Comparison of ENCODE assay signal across 8 mouse cellular contexts in genomic region chrX:137049425-137050225, GRCm38 (mm10). TPM values are rescaled to one million over a fixed set of nuclear protein-coding genes. Genes with fewer than 3 reads are reported as not detected.
DNase-seq lines count a peak whose midpoint lies in the region; ATAC-seq and TF ChIP-seq lines count a peak whose summit lies in the region.

TSS of gene Fam199x (plus strand) at chrX:137049594.

- H3K27ac ChIP-seq in forebrain, embryonic 13.5 days, result no peak within 1 kb of the TSS
- peak within 1 kb of the TSS; percentile 73; the same call in 1 of the 2 replicates for H3K27ac ChIP-seq in lung, embryonic 15.5 days
- no peak within 1 kb of the TSS; the same call in 1 of the 2 replicates for H3K27ac ChIP-seq in olfactory bulb, adult 2 months (ENCODE audit: insufficient read depth, low read depth, low read length)
- H3K27ac ChIP-seq in thymus, adult 2 months (ENCODE audit: control insufficient read depth, insufficient read depth, low read length), result no peak within 1 kb of the TSS

- peak; percentile 43; the same call in 1 of the 2 replicates for TF ChIP-seq CTCF in olfactory bulb, adult 2 months (IDR thresholded peaks at IDR 0.05; ENCODE audit: insufficient read depth, low read depth, low read length)
- 0 out of 2 replicates have a peak, but pooled peaks have one; percentile 23 for TF ChIP-seq CTCF in thymus, adult 2 months (IDR thresholded peaks at IDR 0.05; ENCODE audit: borderline replicate concordance, control insufficient read depth, extremely low read depth, insufficient read depth, low read length, poor library complexity)

- peak within 1 kb of the TSS; percentile 76 for H3K9ac ChIP-seq in forebrain, embryonic 13.5 days
- H3K9ac ChIP-seq in lung, embryonic 15.5 days, result peak within 1 kb of the TSS; percentile 70

- peaks cover 5% of the 10 kb centered on the region; the same call in 1 of the 2 replicates for H3K4me1 ChIP-seq in forebrain, embryonic 13.5 days
- H3K4me1 ChIP-seq in lung, embryonic 15.5 days, result no peaks in the 10 kb centered on the region
- H3K4me1 ChIP-seq in olfactory bulb, adult 2 months (ENCODE audit: control insufficient read depth, insufficient read depth, low read length), result peaks cover 3% of the 10 kb centered on the region; the same call in 1 of the 2 replicates
- H3K4me1 ChIP-seq in thymus, adult 2 months (replicated peaks; ENCODE audit: control insufficient read depth, insufficient read depth, low read length), result peaks cover 3% of the 10 kb centered on the region; the same call in 1 of the 2 replicates

- H3K9me3 ChIP-seq in forebrain, embryonic 13.5 days (replicated peaks), result no peaks in the 10 kb centered on the region
- H3K9me3 ChIP-seq in lung, embryonic 15.5 days, result no peaks in the 10 kb centered on the region

- intact Hi-C loops in heart, postnatal 10 days (cut with DNase I), result loop anchor here (5.0 kb wide), 1 partner anchor 93 kb away; no protein-coding TSS in a partner anchor

- peak within 1 kb of the TSS; percentile 67 for H3K4me2 ChIP-seq in forebrain, embryonic 13.5 days
- H3K4me2 ChIP-seq in lung, embryonic 15.5 days, result peak within 1 kb of the TSS; percentile 59

- DNase-seq in ES-CJ7 (ENCODE audit: low read depth, low spot score), result peak; percentile 65
- DNase-seq in heart, postnatal 10 days, result peak; percentile 81 to 84
- DNase-seq in layer of hippocampus, adult 18-20 months (ENCODE audit: low spot score in 2 of 2), result peak; percentile 44 to 62
- peak; percentile 68 for DNase-seq in thymus, adult 2 months

- H3K36me3 ChIP-seq in forebrain, embryonic 13.5 days (ENCODE audit: poor library complexity, severe bottlenecking), result no peaks in the 10 kb centered on the region
- H3K36me3 ChIP-seq in lung, embryonic 15.5 days, result no peaks in the 10 kb centered on the region
- no peaks in the 10 kb centered on the region for H3K36me3 ChIP-seq in thymus, adult 2 months (ENCODE audit: control insufficient read depth, insufficient read depth, low read length)

- no peak for TF ChIP-seq POLR2A in olfactory bulb, adult 2 months (IDR thresholded peaks at IDR 0.05; ENCODE audit: insufficient read depth, low read depth, low read length)
- TF ChIP-seq POLR2A in thymus, adult 2 months (IDR thresholded peaks at IDR 0.05; ENCODE audit: control insufficient read depth, extremely low read depth, insufficient read depth, low read length, poor library complexity), result no peak

- ATAC-seq in cerebellum, adult (ENCODE audit: insufficient number of reproducible peaks, low FRiP score, low TSS enrichment), result peak; percentile 98
- ATAC-seq in forebrain, embryonic 13.5 days, result peak; percentile 97
- peak; percentile 96 for ATAC-seq in lung, embryonic 15.5 days (ENCODE audit: borderline replicate concordance, extremely low read depth, low FRiP score, low TSS enrichment)

- H3K27me3 ChIP-seq in forebrain, embryonic 13.5 days, result no peaks in the 10 kb centered on the region
- H3K27me3 ChIP-seq in lung, embryonic 15.5 days, result no peaks in the 10 kb centered on the region
- no peaks in the 10 kb centered on the region for H3K27me3 ChIP-seq in thymus, adult 2 months (ENCODE audit: control insufficient read depth, insufficient read depth, low read length)

- peak within 1 kb of the TSS; percentile 61 for H3K4me3 ChIP-seq in forebrain, embryonic 13.5 days
- H3K4me3 ChIP-seq in lung, embryonic 15.5 days, result peak within 1 kb of the TSS; percentile 70
- H3K4me3 ChIP-seq in olfactory bulb, adult 2 months (ENCODE audit: insufficient read depth, low read depth, low read length), result peak within 1 kb of the TSS; percentile 93
- peak within 1 kb of the TSS; percentile 94 for H3K4me3 ChIP-seq in thymus, adult 2 months (ENCODE audit: control insufficient read depth, insufficient read depth, low read length)

- 16% methylated on average over 27 of the region's 62 CpGs for WGBS in forebrain, embryonic 13.5 days
- 16% methylated on average over 35 of the region's 62 CpGs for WGBS in lung, embryonic 15.5 days
- 14% methylated on average over 61 of the region's 62 CpGs for WGBS in olfactory bulb, adult 2 months
- under 1% methylated on average over 52 of the region's 62 CpGs for WGBS in thymus, adult 2 months

RNA-seq across cellular contexts. Expression of gene Fam199x, which starts in this region (rescaled TPM):
- polyA plus RNA-seq in forebrain, embryonic 13.5 days (2015; fragmentation: Nextera tagmentation; extraction: Ambion mirVana), result 6.8 and 8.6 TPM in 2 replicates
- 1 to 10 TPM; 5.3 to 5.7 TPM for total RNA-seq in heart, postnatal 10 days (2021)
- total RNA-seq in layer of hippocampus, adult 18-20 months (2021), result 1 to 10 TPM; 8.4 to 8.5 TPM
- polyA plus RNA-seq in lung, embryonic 15.5 days (2015; fragmentation: Nextera tagmentation; extraction: Ambion mirVana), result 10.9 and 11.2 TPM in 2 replicates
- not detected in 2 replicates for polyA plus RNA-seq in olfactory bulb, adult 2 months (2012; ENCODE audit: insufficient read depth, insufficient read length, low replicate concordance, missing spikeins)
- 0.75 and 0.88 TPM in 2 replicates for polyA plus RNA-seq in thymus, adult 2 months (2012; rRNA removed)

Comparison
In these comparisons a context has a peak if more than half of its experiments do, and no peak if none do; other contexts are left out.
1. Peak in DNase-seq and H3K4me3 ChIP-seq in thymus, adult 2 months; RNA of the gene not detected or under 1 TPM.